Mouse (Mus musculus): ENCODE measurements around the gene Chst15.

Chst15 gene

DNA sequence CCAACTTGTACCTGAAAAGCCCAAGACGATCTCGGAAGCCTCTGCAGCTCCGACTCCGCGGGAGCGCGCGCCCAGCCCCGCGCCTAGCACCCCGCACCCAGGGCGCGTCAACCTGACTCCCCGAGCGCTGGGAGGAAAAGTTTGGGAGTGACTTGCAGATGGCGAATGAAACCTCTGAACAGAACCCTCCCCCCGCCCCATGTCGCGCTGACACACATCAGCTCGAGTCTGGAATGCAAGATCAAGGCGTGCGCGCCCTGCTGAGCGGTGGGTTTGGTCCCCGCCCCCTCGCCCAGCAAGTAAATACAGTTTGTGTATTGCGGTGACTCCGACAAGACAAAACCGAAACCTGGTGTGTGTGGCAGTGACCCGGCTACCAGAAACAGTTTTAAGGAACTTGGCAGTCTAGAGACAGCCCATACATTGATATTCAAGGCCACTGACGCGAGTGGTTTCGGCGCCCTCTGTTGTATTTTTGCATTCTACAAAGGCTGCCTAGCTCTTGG is at the start of gene Chst15:
TSS of gene Chst15 (minus strand) at position 193 of the 506 bp plus-strand sequence.
- DNase-seq (ENCODE audit: low spot score) = no peak

DNA sequence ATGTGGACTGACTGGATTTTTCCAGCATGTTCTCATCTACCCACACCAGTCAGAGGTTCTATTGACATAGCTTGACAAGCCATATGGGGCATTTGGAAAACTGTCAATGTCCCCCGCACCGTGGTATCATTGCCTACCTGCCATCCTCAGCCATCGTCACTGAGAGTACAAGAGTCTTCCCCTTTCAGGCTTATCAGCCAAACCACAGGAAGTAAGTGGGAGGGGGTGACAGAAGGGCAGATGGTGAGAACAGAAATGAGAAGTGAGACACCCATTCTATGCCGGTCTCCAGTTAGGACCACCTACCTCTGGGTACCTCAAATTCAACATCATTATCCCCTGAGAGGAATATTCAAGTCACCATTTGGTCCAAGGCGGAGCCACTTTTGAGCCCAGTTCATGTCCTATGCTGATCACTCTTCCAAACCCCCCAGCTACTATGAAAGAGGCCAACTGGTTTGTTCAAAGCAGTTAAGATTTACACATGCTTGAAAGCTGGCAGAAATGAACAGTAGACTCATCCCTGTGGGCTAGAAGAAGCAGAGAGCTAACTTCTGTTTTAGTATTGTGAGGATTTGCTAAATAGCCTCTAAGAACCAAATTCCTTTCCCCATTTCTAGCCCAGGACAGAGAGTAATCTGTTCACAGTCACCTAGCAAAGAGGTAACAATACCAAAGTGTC is 48.8 kb upstream of the Chst15 start:
- no peak for DNase-seq (ENCODE audit: low spot score)

DNA sequence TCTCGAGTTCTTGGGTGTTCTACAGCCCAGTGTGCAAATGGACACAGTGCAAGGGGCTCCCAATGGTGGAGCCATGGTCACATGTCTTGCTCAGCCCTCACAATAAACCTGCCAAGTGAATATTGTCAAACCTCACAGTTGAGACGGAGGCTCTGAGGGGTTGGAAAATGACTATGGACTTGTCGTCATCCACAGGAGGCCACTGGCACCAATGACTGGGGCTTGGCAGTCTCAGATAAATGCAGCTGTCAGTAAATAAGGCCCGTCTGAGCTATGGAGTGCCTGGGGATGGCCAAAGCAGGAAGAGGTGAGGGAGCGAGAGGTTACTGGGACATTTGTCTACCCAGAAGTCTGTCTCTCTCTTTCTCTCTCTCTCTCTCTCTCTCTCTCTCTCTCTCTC is 48.1 kb upstream of the Chst15 start:
- no peak for DNase-seq (ENCODE audit: low spot score)

DNA sequence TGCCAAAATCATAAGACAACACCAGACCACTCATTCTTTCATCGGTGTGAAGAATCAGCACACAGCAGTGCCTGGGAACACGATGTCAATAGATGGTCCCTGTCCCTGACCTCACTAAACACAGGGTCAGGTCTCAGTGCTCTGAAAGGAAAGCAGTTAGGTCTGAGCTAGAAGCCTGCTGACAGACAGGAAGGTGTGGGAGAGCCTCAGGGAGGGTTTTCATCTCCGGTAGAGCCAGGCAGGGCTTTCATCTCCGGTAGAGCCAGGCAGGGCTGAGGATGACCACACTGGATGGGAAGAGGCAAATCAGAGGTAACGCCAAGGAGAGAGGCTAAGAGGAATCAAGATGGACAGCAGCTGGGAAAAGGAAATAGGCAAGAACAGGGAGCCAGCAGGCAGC is 47.5 kb upstream of the Chst15 start:
- no peak for DNase-seq (ENCODE audit: low spot score)

DNA sequence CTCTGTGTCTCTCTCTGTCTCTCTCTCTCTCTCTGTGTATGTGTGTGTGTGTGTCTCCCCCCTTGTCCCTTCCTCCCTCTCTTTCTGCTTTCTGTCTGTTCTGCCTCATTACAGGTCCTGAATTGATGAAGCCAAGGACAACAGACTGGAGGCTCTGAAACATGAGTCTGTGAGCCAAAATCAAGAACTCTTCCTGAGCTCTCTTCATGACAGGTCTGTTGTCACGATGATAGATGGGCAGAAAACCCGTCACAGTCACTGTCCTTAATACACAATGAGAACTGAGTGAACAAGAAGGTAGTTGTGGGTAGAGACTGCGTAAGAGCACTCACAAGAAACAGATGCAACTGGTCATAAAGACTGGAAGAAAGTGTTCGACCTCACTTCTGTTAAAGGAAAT is 43.3 kb upstream of the Chst15 start:
- DNase-seq (ENCODE audit: low spot score) = no peak

DNA sequence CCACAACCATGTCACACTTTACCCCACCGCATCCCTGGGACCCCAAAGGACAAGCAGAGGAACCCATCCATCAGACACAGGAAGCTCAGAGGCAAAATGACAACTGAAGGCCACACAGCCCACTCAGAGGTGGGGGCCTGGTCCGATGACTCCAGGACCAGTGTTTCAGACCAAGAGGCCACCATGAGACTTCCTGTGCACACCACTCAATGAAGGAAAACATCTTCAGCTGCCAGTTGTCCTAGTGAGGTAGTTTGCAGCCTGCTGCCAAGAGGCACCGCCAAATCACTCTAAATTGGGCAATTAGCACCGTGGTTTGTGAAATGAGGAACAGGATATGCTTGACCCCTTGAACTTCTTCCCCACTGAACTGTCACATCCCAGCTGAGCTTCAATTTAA is 41.7 kb upstream of the Chst15 start:
- DNase-seq (ENCODE audit: low spot score) = no peak

DNA sequence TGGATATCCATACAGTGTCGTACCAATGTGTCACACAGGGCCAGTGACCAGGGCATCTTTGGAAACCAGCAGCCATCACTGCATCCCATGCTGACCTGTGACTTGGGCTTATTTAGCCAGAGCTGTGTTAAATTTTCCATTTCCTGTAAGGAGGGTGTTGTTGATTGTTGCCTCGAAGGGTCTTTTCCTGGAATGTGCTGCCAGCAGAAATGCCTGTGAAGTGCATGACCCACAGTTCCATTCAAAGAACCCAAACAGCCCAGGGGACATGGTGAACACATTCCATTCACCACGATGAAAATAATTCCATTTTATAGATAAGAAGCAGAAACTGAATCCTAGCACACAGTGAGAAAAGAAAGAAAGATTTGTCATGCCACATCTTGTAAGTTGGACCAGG is 41.2 kb upstream of the Chst15 start:
- DNase-seq (ENCODE audit: low spot score) = no peak

DNA sequence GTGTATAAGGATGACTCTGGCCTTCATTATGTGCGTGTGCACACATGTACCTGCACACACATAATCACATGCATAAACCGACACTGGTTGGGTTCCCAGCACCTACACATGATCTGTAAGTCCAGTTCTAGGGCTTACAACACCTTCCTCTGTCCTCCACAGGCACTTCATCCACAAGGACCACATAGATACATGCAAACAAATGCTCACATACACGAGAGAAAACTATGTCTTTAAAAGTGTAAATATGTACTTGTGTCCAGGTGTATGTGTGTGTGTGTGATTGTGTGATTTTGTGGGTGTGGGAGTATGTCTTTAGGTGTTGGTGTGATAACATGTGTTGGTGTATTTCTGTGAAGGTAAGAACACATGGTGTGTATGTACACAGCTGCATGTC is 40.8 kb upstream of the Chst15 start:
- no peak for DNase-seq (ENCODE audit: low spot score)

DNA sequence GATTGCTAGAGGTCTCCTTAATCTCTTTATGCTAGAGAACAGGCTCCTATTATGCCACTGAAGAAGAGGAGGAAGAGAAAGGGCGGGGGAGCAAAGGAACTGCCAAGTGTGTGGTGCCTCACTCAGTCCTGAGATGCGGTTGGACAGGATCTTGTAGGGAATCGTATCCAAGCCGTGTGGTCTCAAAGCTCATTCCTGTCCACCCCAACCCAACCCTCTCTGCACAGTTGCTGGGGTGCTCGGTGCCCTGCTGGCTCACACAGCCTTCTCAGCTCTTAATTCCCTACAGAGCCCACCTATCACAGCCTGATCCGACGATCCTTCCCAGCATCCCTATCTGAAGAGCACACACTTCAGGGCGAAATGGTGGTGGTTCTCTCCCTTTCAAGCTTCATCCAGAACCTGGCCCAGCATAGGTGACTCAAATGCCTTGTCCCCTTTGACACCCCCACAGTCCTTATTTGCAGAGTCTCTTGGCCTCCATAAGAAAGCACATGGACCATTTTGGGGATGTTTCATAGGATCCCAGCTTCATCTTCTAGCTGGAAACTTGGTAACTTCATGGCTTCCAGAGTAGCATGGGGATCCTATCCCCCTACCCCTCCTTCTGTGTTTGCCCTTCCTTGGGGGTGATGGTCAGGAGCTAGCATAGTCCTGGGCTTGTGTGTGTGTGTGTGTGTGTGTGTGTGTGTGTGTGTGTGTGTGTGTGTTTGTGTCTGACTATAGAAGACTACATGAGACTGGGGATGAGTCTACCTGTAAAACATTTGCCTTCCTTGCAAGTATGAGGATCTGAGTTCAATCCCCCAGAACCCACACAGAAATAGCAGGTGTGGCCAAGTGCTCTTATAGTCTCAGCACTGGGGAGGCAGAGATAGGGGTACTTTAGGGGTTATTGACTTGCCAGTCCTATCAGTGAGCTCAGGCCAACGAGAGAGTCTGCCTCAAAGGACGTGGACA is 40.1 kb upstream of the Chst15 start:
- no peak for DNase-seq (ENCODE audit: low spot score)

DNA sequence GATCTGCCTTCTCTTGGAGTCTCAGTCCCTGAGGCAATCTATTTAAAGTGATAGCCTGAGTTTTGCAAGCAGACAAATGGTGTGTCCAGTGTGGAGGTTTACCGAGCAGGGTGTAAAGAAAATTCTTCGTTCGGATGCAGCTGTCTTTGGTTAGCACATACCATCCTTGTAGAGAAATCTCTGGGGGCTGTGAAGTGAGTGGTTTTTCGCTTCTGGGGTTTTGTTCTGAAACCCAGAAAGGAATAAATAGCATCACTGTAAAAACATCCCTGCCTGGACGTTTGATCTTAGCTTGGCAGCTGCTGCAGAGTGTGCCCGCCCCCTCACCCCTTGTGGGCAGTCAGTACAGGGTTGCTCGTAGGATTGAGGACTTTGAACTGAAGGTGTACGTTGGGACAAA is 39.2 kb upstream of the Chst15 start:
- DNase-seq (ENCODE audit: low spot score) = no peak

DNA sequence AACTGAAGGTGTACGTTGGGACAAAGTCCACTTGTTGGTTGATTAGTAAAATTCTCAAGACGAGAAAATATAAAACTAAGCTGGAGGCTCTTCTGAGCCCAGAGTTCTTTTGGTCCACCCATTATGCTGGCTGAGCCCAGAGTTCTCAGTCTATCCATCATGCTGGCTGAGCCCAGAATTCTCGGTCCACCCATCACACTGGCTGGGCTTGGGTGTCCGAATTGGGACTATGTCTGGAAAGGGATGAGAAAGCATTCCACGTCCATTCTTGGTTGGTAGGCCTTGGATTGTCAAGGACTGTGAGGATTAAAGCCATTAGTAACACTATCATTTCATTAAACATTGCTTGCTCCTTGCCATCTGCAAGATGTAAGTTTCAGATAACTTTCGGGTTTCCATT is 38.7 kb upstream of the Chst15 start:
- no peak for DNase-seq (ENCODE audit: low spot score)

DNA sequence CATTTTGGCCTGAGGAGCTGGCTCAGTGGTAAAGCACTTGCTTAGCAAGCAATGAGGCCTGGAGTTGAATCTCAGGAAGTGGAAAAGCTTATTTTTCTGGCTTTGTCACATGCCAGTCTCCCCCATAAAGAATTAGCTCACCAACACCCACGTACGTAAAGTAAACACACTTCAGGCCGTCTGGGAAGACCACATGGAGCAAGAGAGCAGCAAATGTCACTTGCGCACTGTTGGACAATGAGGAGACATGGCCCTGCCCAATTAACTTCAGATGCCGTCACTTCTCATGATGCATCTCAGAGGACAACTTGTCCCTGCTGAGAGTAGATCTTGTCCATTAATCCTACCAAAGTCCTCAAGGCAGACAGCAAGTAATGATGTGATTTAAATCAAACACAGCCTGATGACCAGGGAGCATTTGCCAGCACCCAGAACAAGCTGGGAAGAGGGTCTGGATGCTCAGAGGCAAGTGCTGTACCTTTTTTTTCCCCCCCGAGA is 32.1 kb upstream of the Chst15 start:
- DNase-seq (ENCODE audit: low spot score) = no peak

DNA sequence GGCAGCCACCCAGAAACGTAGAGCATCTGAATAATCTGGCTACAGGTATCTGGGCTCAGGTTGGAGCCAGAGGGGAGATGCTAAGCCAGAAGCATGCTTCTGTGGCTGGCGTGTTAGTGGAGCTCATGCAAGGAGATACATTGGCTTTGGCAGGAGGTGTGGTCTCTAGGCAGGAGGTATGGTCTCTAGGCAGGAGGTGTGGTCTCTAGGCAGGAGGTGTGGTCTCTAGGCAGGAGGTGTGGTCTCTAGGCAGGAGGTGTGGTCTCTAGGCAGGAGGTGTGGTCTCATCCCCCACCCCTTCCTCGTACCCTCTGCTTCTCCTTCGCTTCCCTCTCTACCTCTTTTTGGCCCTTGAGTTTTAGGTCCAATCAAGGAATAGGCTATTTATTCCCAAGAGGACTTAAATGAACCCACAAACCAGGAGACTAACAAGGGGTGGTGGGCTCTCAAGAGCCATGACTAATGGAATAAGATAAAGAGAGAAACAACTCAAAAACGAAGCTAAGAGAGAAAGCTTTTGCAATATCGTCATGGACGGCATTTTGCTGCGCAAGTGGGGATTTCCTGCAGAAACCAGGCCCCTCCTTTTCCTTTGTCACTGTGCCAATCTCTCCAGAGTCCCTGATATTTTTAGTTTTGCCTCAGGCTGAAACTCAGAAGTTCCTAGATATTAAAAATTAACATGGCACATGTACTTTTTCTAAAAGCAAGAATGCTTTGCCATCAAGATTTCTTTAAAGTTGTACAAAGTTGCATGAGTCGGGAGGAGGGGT is 30.4 kb upstream of the Chst15 start:
- DNase-seq (ENCODE audit: low spot score) = no peak

DNA sequence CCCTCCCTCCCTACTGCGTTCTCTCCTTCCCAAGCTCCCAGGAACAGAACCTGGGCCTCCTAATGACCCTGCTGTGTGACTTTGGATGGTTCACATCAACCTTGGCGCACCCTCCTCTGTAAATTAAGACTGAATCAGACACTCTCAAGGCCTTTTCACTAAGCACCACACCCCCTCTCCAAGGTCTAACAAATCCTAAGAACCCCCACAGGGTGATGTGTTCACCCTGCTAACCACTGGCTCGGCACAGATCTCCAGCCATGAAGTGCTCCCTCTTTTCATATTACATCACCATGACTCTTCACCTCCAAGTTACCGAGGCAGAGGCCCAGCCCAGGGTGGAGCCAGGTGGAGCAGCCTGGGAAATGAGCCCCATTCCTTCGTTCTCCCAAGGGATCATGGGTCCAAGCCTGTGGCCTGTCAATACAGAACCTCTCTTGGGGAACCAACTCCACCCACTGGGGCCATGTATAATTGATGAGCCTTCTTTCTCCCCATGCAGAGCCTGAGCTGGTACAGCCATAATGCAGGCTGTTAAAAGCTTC is 28.6 kb upstream of the Chst15 start:
- DNase-seq (ENCODE audit: low spot score) = no peak

DNA sequence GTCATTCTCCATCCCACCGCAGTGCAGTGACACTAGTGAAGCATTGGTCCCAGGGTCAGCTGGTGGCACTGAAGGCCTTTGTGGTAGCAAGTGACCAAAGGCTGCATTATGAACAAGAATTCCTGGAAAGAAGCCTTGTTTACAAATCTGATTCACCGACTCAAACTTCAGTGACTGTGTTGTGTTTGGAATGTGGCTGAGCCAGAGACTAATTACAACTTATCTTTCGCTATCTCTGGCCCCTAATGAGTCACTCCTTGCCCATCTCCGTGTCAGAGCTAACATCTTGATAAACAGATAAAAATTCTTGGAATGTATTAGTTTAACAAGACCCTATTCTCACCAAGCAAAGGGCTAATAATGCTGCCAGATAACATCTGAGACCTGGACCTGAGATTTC is 27.6 kb upstream of the Chst15 start:
- no peak for DNase-seq (ENCODE audit: low spot score)

DNA sequence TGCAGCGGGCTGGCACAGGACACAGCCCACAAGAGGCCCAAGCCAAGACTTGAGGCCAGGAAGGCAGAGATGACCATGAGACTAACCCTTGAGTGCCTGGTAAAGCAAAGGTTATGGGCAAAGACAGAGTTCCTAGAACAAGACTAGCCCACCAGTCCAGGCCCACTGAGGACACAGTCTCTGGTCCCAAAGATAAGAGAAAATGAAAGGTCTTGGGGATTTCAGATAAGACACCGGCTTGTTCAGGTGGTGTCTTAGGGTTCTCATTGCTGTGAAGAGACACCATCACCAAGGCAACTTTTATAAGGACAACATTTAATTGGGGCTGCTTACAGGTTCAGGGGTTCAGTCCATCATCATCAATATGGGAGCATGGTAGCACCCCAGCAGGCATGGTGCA is 26.9 kb upstream of the Chst15 start:
- DNase-seq (ENCODE audit: low spot score) = no peak

DNA sequence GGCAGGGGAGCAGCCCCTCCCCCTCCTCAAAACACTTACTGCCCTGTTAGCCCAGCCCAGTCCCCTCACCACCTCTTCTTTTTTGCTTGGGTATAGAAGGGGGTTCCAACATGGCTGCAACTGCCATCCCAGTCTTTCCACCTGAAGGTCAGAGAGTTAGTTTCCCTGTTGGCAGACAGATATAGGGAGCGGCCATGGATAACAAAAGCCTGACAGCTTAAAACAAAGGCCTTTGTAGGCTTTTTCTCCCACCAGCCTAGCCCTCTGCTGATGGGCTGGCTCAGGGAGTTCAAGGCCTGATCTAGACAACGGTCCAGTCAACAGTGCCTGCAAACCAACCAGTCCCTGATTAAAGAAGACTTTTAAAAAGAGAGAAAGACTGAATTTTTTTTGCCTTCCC is 26.1 kb upstream of the Chst15 start:
- DNase-seq (ENCODE audit: low spot score) = no peak

DNA sequence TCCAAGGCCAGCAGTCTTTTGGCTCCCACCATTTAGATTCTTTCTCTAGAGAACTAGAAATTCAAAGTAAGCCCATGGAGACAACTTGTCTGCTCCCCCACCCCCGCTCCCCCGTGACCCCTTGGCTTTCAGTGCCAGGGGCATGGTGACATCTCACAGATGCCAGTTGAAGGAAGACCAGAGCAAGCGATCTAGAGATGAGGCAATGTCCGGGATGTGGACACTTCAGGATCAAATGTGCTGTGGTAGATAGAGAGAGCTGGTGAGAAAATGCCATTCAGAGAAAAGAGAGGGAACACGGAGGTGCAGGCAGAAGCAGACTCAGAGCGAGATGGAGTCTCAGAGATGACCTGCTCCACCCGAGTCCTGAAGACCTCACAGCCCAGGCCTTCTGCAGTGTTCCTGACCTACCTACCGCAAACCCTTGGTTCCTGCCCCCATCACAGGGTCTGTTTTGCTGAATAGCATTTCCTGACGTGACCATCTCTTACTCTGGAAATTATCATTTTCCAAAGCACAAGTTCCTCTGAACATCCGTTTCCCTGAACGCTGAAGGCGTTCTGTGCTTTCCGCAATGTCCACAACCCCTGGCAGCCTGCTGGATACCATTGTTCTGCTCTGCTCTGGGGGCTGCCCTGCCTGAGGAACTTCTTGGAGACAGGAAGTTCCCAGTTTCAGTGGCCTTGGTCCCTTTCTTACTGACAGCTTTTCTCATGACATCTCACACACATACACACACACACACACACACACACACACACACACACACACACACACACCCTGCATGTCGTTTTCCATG is 22.2 kb upstream of the Chst15 start:
- DNase-seq (ENCODE audit: low spot score) = no peak

DNA sequence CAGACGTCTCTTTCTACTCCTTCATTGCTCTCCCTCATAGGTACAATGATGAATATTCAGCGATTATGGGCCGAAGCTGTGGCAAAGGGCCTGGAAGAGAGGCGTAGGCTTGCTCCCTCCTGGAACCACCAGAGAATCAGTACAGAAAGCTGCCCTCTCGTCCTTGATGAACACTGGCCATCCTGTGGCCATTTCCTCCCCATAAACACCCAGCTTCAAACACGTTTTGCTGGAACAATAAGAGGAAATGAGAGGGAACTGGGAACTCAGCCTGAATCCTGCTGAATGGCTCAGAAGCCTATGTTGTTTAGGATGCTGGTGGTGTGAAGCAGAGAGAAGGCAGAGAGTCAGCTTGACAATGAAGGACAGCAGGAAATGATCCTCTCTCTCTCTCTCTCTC is 21.3 kb upstream of the Chst15 start:
- no peak for DNase-seq (ENCODE audit: low spot score)

DNA sequence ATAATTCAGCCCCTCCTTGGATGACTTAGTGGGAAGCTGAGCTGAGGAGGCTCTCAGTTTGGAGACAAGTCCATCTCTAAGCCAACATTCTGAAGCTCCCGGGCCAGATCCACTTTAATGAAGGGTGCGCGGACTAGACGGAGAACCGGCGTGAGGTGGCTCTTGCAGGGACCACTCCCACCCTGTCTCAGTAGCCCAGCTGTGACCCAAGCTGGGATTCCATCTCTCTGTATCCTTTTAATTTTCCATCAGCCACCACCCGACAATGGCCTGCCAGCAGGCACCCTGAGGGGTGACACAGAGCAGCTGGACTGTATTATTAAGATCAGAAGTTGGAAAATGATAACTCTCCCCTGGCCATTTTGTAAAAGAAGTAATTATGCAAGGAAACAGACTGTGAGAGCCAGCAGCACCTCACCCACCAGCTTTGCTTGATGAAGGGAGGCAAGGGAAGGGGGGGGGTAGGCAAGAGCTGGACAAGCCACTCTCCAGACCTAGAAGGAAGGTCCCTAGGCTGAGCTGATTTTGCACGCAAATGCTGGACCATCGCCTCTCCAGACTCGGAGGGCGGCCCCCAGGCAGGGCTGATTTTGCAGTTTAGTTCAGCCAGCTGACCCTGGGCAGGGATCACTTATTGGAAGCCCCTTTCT is 20.4 kb upstream of the Chst15 start:
- no peak for DNase-seq (ENCODE audit: low spot score)

DNA sequence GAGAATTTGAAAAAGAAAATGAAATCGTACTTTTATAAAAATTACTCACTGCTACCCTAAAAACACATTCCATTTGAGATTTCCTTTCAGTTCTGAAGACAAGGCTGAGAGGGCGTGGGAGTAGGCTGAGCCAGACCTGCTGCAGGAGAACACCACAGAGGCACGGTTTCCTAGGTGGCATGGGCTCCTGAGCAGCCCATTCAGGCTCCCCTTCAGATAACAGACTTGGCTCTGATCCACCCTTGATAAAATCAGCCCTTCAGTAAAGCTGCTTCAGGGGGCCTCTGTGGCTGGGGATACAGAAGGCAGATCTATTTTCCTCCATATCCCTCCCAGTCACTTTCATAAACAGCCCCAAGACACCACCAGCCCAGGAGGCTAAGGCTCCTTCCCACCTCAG is 19.8 kb upstream of the Chst15 start:
- DNase-seq (ENCODE audit: low spot score) = no peak

All from urinary bladder, postnatal 10 days (tissue).